Mouse (Mus musculus) E14TG2a.4 (cell line): ENCODE data around the gene Micu2.

Source experiments
- CTCF ChIP-seq: conservative IDR thresholded peaks from 2 replicates; pipeline ENCODE4 v1.5.1; 2014; ENCODE audit warnings: low read length
- POU5F1 ChIP-seq: IDR thresholded peaks from 2 replicates; pipeline ENCODE4 v1.6.1; 2014; ENCODE audit warnings: low read length, borderline replicate concordance

GRCm38 (mm10) chr14:57877921-57878320 lies 121.1 kb downstream of the Micu2 start:
- TF ChIP-seq CTCF (no peak), POU5F1 (no peak)
